Mouse (Mus musculus): ENCODE measurements around the gene Tmc6. TPM values are rescaled to one million over a fixed set of nuclear protein-coding genes. Genes with fewer than 3 reads are reported as not detected.

Gene Tmc6
- total and polyA plus RNA-seq, 3 experiments, result 12.6 to 18.1 (median 15.7) TPM

DNA sequence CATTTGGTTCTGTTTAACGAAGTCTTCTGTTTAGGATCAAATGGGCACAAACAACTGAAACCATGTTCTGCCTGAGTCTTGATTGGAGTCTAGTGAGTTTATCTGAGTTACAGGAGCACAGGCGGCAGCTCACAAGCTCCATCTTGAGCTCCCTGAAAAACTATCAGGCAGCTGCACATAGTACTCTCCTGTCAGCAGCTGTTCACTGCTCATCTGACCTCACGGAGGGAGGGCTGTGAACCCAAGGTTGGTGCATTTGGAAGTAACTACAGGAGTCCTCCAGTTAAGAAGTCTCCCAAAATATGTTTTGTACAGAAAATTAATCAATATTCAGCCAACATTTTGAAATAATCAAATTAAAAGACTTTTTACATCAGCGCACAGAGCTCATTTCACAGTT lies 33.4 kb downstream of the Tmc6 start:
- WGBS, result 83% methylated on average over 4 of the region's 4 CpGs

GRCm38 (mm10) chr11:117743454-117744030 lies 38.5 kb downstream of the Tmc6 start:
- no peaks in the 10 kb centered on the region for H3K79me2 ChIP-seq (replicated peaks; ENCODE audit: control insufficient read depth, insufficient read depth, low read length)
- WGBS, result 78% methylated on average over 4 of the region's 4 CpGs
- intact Hi-C loops (cut with DNase I), result no loop called here
- no peaks in the 10 kb centered on the region; the same call in 1 of the 2 replicates for H3K36me3 ChIP-seq (ENCODE audit: control insufficient read depth, insufficient read depth, low read length)
- no peak overlapping the region for H3K27ac ChIP-seq
- no peak overlapping the region for H3K4me3 ChIP-seq
- TF ChIP-seq POLR2A (IDR thresholded peaks at IDR 0.05; ENCODE audit: insufficient read depth, low read depth, low read length), result no peak
- no peak for TF ChIP-seq EP300 (IDR thresholded peaks at IDR 0.05; ENCODE audit: insufficient read depth, low read depth, low read length)
- TF ChIP-seq CTCF (IDR thresholded peaks at IDR 0.05), result no peak
- DNase-seq, result no peak
- no peaks in the 10 kb centered on the region for H3K27me3 ChIP-seq (ENCODE audit: control insufficient read depth, insufficient read depth, low read length)
- no peak overlapping the region for H3K9ac ChIP-seq (ENCODE audit: low read depth, low read length)
- no peaks in the 10 kb centered on the region for H3K4me1 ChIP-seq (ENCODE audit: control insufficient read depth, insufficient read depth, low read length)

More for the DNA sequence above, 33.4 kb downstream of the Tmc6 start:
- H3K79me2 ChIP-seq (replicated peaks; ENCODE audit: control insufficient read depth, insufficient read depth, low read length), result no peaks in the 10 kb centered on the region
- no peaks in the 10 kb centered on the region; the same call in 1 of the 2 replicates for H3K36me3 ChIP-seq (ENCODE audit: control insufficient read depth, insufficient read depth, low read length)
- DNase-seq, result no peak
- no peak overlapping the region for H3K4me3 ChIP-seq
- no peak overlapping the region for H3K9ac ChIP-seq (ENCODE audit: low read depth, low read length)
- intact Hi-C loops (cut with DNase I), result no loop called here
- no peaks in the 10 kb centered on the region for H3K27me3 ChIP-seq (ENCODE audit: control insufficient read depth, insufficient read depth, low read length)
- no peak for TF ChIP-seq POLR2A (IDR thresholded peaks at IDR 0.05; ENCODE audit: insufficient read depth, low read depth, low read length)
- TF ChIP-seq EP300 (IDR thresholded peaks at IDR 0.05; ENCODE audit: insufficient read depth, low read depth, low read length), result no peak
- no peak for TF ChIP-seq CTCF (IDR thresholded peaks at IDR 0.05)
- H3K27ac ChIP-seq, result no peak overlapping the region
- no peaks in the 10 kb centered on the region for H3K4me1 ChIP-seq (ENCODE audit: control insufficient read depth, insufficient read depth, low read length)

DNA sequence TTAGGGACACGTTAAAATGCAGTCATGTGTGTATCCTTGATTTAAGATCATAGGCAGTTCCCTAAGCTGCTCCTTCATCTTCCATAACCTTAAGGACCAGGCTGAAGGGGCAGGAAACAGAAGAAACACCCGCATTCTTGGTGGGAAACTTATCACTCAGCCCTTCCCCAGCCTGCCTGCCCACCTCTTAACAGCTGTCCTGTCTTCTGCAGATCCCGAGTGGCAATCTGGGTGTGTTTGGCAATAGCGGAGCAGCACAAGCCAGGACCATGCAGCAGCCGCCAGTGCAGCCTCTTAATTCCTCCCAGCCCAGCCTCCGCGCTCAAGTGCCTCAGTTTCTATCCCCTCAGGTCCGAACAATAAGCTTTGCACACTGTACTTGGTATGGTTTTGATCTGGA lies 39.3 kb downstream of the Tmc6 start:
- intact Hi-C loops (cut with DNase I), result no loop called here
- Histone ChIP-seq H3K4me3 (no peak overlapping the region), H3K4me1 (ENCODE audit: control insufficient read depth, insufficient read depth, low read length) (no peaks in the 10 kb centered on the region), H3K79me2 (replicated peaks; ENCODE audit: control insufficient read depth, insufficient read depth, low read length) (no peaks in the 10 kb centered on the region), H3K27me3 (ENCODE audit: control insufficient read depth, insufficient read depth, low read length) (no peaks in the 10 kb centered on the region), H3K27ac (no peak overlapping the region), H3K36me3 (ENCODE audit: control insufficient read depth, insufficient read depth, low read length) (no peaks in the 10 kb centered on the region; the same call in 1 of the 2 replicates), H3K9ac (ENCODE audit: low read depth, low read length) (no peak overlapping the region)
- 75% methylated on average over 8 of the region's 8 CpGs for WGBS
- no peak for DNase-seq
- no peak for TF ChIP-seq CTCF (IDR thresholded peaks at IDR 0.05)
- no peak for TF ChIP-seq EP300 (IDR thresholded peaks at IDR 0.05; ENCODE audit: insufficient read depth, low read depth, low read length)
- no peak for TF ChIP-seq POLR2A (IDR thresholded peaks at IDR 0.05; ENCODE audit: insufficient read depth, low read depth, low read length)

- intact Hi-C loops (cut with DNase I), result no loop called here
- no peak overlapping the region for H3K27ac ChIP-seq
- no peak overlapping the region for H3K9ac ChIP-seq (ENCODE audit: low read depth, low read length)
- no peak overlapping the region for H3K4me3 ChIP-seq
- DNase-seq, result no peak
- H3K4me1 ChIP-seq (ENCODE audit: control insufficient read depth, insufficient read depth, low read length), result no peaks in the 10 kb centered on the region
- no peaks in the 10 kb centered on the region for H3K79me2 ChIP-seq (replicated peaks; ENCODE audit: control insufficient read depth, insufficient read depth, low read length)
- no peaks in the 10 kb centered on the region for H3K27me3 ChIP-seq (ENCODE audit: control insufficient read depth, insufficient read depth, low read length)
- H3K36me3 ChIP-seq (ENCODE audit: control insufficient read depth, insufficient read depth, low read length), result no peaks in the 10 kb centered on the region; the same call in 1 of the 2 replicates
- TF ChIP-seq EP300 (IDR thresholded peaks at IDR 0.05; ENCODE audit: insufficient read depth, low read depth, low read length) (no peak), POLR2A (IDR thresholded peaks at IDR 0.05; ENCODE audit: insufficient read depth, low read depth, low read length) (no peak), CTCF (IDR thresholded peaks at IDR 0.05) (no peak)
- 79% methylated on average over 8 of the region's 8 CpGs for WGBS
Measured at GRCm38 (mm10) chr11:117742243-117742642, 39.8 kb downstream of the Tmc6 start.

DNA sequence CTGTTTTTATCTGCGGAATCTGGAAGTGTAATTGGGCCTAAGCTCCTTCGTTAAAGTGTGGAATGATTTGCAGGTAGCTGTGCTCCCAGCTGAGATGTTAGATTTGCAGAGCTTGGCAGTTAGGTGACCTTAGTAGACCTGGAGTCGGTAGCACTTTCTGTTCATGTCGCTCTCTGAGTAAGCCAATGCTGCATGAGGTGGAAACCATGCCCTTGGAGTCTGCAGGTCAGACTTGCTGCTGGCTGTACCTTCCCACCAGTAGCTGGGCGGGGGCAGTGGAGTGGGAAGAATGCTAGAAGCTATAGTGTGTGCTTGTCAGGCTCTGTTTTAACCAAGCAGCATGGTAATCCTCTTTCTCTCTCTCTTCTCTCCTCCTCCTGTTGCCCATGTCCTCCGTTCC lies 40.9 kb downstream of the Tmc6 start:
- no peak for TF ChIP-seq CTCF (IDR thresholded peaks at IDR 0.05)
- no peak for TF ChIP-seq EP300 (IDR thresholded peaks at IDR 0.05; ENCODE audit: insufficient read depth, low read depth, low read length)
- no peak for TF ChIP-seq POLR2A (IDR thresholded peaks at IDR 0.05; ENCODE audit: insufficient read depth, low read depth, low read length)
- no peaks in the 10 kb centered on the region for H3K36me3 ChIP-seq (ENCODE audit: control insufficient read depth, insufficient read depth, low read length)
- no peaks in the 10 kb centered on the region for H3K4me1 ChIP-seq (ENCODE audit: control insufficient read depth, insufficient read depth, low read length)
- H3K27me3 ChIP-seq (ENCODE audit: control insufficient read depth, insufficient read depth, low read length), result no peaks in the 10 kb centered on the region
- intact Hi-C loops (cut with DNase I), result no loop called here
- no peak overlapping the region for H3K27ac ChIP-seq
- no peak overlapping the region for H3K9ac ChIP-seq (ENCODE audit: low read depth, low read length)
- H3K4me3 ChIP-seq, result no peak overlapping the region
- 90% methylated on average over 6 of the region's 6 CpGs for WGBS
- DNase-seq, result no peak
- no peaks in the 10 kb centered on the region for H3K79me2 ChIP-seq (replicated peaks; ENCODE audit: control insufficient read depth, insufficient read depth, low read length)

- DNase-seq, result no peak
- Histone ChIP-seq H3K4me1 (ENCODE audit: control insufficient read depth, insufficient read depth, low read length) (no peaks in the 10 kb centered on the region), H3K9ac (ENCODE audit: low read depth, low read length) (no peak overlapping the region), H3K27ac (no peak overlapping the region), H3K27me3 (ENCODE audit: control insufficient read depth, insufficient read depth, low read length) (no peaks in the 10 kb centered on the region), H3K36me3 (ENCODE audit: control insufficient read depth, insufficient read depth, low read length) (no peaks in the 10 kb centered on the region), H3K79me2 (replicated peaks; ENCODE audit: control insufficient read depth, insufficient read depth, low read length) (no peaks in the 10 kb centered on the region), H3K4me3 (no peak overlapping the region)
- 89% methylated on average over 5 of the region's 5 CpGs for WGBS
- no peak for TF ChIP-seq POLR2A (IDR thresholded peaks at IDR 0.05; ENCODE audit: insufficient read depth, low read depth, low read length)
- no peak for TF ChIP-seq CTCF (IDR thresholded peaks at IDR 0.05)
- intact Hi-C loops (cut with DNase I), result no loop called here
Measured at GRCm38 (mm10) chr11:117738123-117738522, 43.9 kb downstream of the Tmc6 start.
